Mouse (Mus musculus) intestine, postnatal 0 days (tissue): ENCODE data around the gene Phldb1. TPM values are rescaled to one million over a fixed set of nuclear protein-coding genes. Genes with fewer than 3 reads are reported as not detected.
"Not testable (repeated sequence)": the region's sequence is repeated elsewhere in the genome, so short reads cannot be mapped to it uniquely, and the experiment has no call there.

Experiments used
- ATAC-seq: fragments of 200-750 bp; cut with Nextera tagmentation; 2 replicates; pipeline ENCODE4 v1.8.0; 2017; ENCODE audit warnings: mild to moderate bottlenecking, moderate TSS enrichment, moderate library complexity
- H3K27ac ChIP-seq: fragments of 300-500 bp; sonication (generic); 2 replicates; pipeline ENCODE4 v1.5.1; 2014; ENCODE audit warnings: mild to moderate bottlenecking, low read depth, low read length, moderate library complexity
- H3K27me3 ChIP-seq: fragments of 300-500 bp; sonication (generic); replicated peaks from 2 replicates; pipeline ENCODE4 v1.6.1; 2014; ENCODE audit warnings: low read length, mixed read lengths; ENCODE audit not compliant: control insufficient read depth, insufficient read depth
- H3K36me3 ChIP-seq: fragments of 300-500 bp; sonication (generic); 2 replicates; pipeline ENCODE4 v1.6.1; 2014; ENCODE audit warnings: mild to moderate bottlenecking, moderate library complexity; ENCODE audit not compliant: control insufficient read depth, insufficient read depth
- H3K4me1 ChIP-seq: fragments of 300-500 bp; sonication (generic); replicated peaks from 2 replicates; pipeline ENCODE4 v1.6.1; 2014; ENCODE audit warnings: antibody characterized with exemption, low read length, mixed read lengths; ENCODE audit not compliant: control insufficient read depth, insufficient read depth
- H3K4me2 ChIP-seq: fragments of 300-500 bp; sonication (generic); replicated peaks from 2 replicates; pipeline ENCODE4 v1.6.1; 2014; ENCODE audit warnings: low read depth, mild to moderate bottlenecking, moderate library complexity
- H3K4me3 ChIP-seq: fragments of 300-500 bp; sonication (generic); 2 replicates; pipeline ENCODE4 v1.5.1; 2014; ENCODE audit warnings: low read depth, low read length
- H3K9ac ChIP-seq: fragments of 300-500 bp; sonication (generic); 2 replicates; pipeline ENCODE4 v1.6.1; 2014; ENCODE audit warnings: mild to moderate bottlenecking, low read depth, low read length
- H3K9me3 ChIP-seq: fragments of 300-500 bp; sonication (generic); 2 replicates; pipeline ENCODE4 v1.6.1; 2016; ENCODE audit warnings: mixed run types; ENCODE audit not compliant: control insufficient read depth
- CTCF ChIP-seq: sonication (generic); IDR thresholded peaks from 2 replicates; pipeline ENCODE4 v1.5.1; 2016; ENCODE audit warnings: low read depth, mild to moderate bottlenecking, control low read depth, antibody characterized with exemption, moderate library complexity
- WGBS: fragments of 180-500 bp; shearing (Covaris S2); extraction: QIAGEN DNeasy Blood & Tissue Kit; methylation state at CpG from one replicate; pipeline ENCODE4 v1.1.7; 2014; 5-methylcytosine and 5-hydroxymethylcytosine counted together
- polyA plus RNA-seq: library from polyadenylated mRNA; unstranded; fragments of >200 nt; fragmentation: Nextera tagmentation; extraction: Ambion mirVana; gene quantifications from 2 replicates; pipeline ENCODE4 v1.2.1, GENCODE M21; 2015

The Phldb1 gene
- 6.2 and 6.9 TPM in 2 replicates for polyA plus RNA-seq

DNA sequence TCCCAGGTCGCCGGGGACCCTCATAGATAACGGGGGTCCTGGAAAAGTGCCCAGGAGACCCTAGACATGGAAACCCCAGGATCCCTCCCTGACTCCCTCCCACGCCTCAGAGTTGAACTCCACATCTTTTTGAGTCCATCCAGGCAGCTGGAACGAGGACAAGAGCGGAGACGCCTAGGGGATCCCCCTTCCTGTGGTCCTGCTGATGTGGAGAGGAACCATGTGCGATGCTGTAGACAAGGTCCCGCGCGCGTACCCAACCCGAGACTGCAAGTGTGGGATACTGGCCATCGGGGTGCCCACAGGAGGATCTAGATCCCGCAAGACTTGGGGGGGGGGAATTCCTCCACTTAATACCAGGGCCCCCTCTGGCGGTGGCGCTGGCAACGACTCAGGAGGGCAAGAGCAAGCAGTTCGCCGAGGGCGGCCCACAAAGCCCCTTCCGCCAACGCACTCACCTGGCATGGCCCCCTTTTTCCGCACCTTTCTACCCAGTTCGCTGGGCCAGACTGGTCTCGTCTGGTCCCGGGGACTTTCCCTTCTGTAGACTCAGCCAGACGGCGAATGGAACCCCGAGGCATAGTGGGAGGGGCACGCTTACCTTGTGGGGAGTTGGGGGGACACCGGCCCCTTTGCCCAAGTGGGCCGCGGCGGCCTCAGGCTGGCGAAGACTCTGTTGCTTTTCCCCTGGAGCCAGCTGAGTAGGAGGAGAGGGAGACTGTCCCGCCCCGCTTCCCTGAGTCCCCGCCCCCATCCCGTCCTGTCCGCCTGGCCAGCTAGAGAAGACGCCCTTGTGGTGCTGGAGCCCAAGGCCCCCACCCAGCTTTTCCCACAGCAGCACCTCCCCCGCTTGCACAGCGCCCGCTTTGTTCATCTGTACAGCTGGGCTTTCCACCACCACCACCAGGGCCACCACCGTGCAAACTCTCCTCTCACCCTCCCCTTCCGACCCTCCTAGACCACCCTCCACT is at the start of gene Phldb1:
TSS of gene Phldb1 (minus strand) at position 675 of the 971 bp plus-strand sequence.
- TF ChIP-seq CTCF = peak; percentile 71
- WGBS = 2% methylated on average over 46 of the region's 47 CpGs
- H3K4me1 ChIP-seq = 0 out of 2 replicates have a peak, but pooled peaks cover 5% of the 10 kb centered on the region
- H3K27me3 ChIP-seq = peaks cover 21% of the 10 kb centered on the region
- H3K4me3 ChIP-seq = peak within 1 kb of the TSS; percentile 58
- peak within 1 kb of the TSS; percentile 54 for H3K9ac ChIP-seq
- H3K4me2 ChIP-seq = peak within 1 kb of the TSS; percentile 82
- ATAC-seq = peak; percentile 52
- H3K9me3 ChIP-seq = no peaks in the 10 kb centered on the region
- peak within 1 kb of the TSS; percentile 36; the same call in 1 of the 2 replicates for H3K27ac ChIP-seq
- H3K36me3 ChIP-seq = no peaks in the 10 kb centered on the region

DNA sequence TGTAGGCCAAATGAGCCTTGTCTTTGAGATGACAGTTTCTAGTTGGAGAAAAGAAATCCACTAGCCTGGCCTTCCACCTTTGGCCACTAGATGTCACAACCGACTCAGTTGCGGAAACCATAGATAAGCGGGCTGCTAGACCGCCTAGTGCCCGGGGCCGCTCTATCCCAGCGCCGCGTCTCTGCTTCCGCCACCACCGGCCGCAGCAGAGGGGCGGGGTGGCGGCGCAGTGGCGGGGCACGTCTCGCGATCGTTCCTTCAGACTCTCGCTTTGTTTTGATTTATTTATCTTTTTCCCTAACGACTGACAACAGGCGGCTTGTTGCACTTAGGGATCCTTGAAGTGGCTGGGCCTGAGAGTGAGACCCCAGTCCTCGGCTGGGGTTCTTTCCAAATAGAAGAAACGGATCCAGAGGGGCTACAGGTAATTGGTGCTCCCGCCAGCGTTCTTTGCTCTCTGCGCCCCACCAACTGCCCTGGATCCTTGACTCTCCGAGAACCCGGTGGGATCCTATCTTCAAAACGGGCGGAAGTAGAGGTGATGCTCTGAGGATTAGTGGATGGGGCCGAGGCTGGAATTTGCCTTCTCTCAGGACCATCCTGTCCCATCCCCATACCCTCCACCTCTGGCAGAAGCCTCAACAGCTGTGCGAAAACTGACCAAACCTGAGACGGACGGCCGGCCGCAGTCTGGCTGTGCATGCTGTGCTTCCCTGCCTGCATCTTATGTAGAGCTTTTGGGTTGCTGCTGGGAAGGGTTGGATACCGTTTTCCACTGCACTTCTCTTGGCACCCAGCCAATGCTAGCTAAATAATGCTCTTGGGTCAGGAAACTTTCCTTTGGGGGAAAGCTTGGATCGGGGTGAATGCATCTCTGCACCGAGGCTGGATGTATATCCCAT is 38.0 kb upstream of the Phldb1 start:
- H3K27me3 ChIP-seq = no peaks in the 10 kb centered on the region
- H3K4me2 ChIP-seq = peak overlapping the region; percentile 78
- H3K27ac ChIP-seq = peak overlapping the region; percentile 69
- TF ChIP-seq CTCF = peak; percentile 94
- peak overlapping the region; percentile 65 for H3K9ac ChIP-seq
- H3K36me3 ChIP-seq = peaks cover 5% of the 10 kb centered on the region
- peak overlapping the region; percentile 64 for H3K4me3 ChIP-seq
- H3K4me1 ChIP-seq = no peaks in the 10 kb centered on the region
- ATAC-seq = peak; percentile 97
- no peaks in the 10 kb centered on the region for H3K9me3 ChIP-seq
- under 1% methylated on average over 41 of the region's 41 CpGs for WGBS

DNA sequence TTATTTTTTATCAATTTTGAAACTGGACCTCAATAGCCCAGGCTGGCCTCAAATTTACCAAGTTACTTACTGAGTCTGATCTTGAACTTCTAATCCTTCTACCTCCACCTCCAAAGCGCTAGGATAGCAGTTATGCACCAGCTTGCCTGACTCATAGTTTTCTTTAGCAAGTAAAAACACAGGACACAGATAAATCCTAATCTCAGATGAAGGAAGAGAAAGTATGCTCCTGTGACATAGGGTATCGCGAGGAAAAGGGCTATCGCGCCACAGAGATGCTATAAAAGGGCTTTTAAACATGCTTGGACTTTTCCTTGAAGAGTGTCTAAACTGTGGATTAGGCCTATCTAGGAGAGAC is 37.4 kb upstream of the Phldb1 start:
- TF ChIP-seq CTCF = no peak
- H3K4me2 ChIP-seq = no peak overlapping the region
- H3K36me3 ChIP-seq = peaks cover 5% of the 10 kb centered on the region
- ATAC-seq = 0 out of 2 replicates have a peak, but pooled peaks have one; percentile 11
- H3K4me3 ChIP-seq = no peak overlapping the region
- no peaks in the 10 kb centered on the region for H3K27me3 ChIP-seq
- H3K4me1 ChIP-seq = no peaks in the 10 kb centered on the region
- no peaks in the 10 kb centered on the region for H3K9me3 ChIP-seq
- WGBS = 22% methylated on average over 5 of the region's 5 CpGs
- no peak overlapping the region for H3K9ac ChIP-seq
- no peak overlapping the region for H3K27ac ChIP-seq

DNA sequence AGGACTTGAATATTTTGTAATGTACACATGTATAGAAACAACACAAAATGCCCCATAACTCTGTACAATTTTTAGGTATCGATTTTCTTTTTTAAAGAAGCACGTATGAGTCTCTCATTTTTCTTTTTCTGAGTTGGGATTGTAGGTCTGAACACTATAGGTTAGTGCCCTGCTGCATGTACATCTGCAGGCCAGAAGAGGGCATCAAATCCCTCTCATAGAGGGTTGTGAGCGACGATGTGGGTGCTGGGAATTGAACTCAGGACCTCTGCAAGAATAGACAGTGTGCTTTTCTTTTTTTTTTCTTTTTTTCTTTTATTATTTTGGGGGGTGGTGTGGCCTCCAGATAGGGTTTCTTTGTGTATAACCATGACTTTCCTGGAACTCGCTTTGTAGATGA is 36.4 kb upstream of the Phldb1 start:
- no peak overlapping the region for H3K4me3 ChIP-seq
- H3K9ac ChIP-seq = no peak overlapping the region
- 92% methylated on average over 5 of the region's 5 CpGs for WGBS
- ATAC-seq = no peak
- H3K36me3 ChIP-seq = peaks cover 5% of the 10 kb centered on the region
- TF ChIP-seq CTCF = peak; percentile 22; the same call in 1 of the 2 replicates
- H3K4me2 ChIP-seq = no peak overlapping the region
- no peaks in the 10 kb centered on the region for H3K9me3 ChIP-seq
- H3K27me3 ChIP-seq = no peaks in the 10 kb centered on the region
- H3K27ac ChIP-seq = no peak overlapping the region
- H3K4me1 ChIP-seq = no peaks in the 10 kb centered on the region

DNA sequence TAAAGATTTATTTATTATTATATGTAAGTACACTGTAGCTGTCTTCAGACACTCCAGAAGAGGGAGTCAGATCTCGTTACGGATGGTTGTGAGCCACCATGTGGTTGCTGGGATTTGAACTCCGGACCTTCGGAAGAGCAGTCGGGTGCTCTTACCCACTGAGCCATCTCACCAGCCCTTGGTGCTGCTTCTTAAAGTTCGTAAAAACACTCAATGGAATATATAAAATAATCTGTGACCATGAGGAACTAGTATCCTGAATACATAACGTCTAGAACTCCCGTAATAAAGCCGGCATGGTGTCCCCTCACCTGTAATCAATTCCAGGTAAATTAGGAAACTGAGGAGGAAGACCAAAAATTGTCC is 33.0 kb upstream of the Phldb1 start:
- H3K36me3 ChIP-seq, H3K27me3 ChIP-seq, H3K9me3 ChIP-seq, ATAC-seq, H3K4me1 ChIP-seq: not testable (repeated sequence)
- H3K4me2 ChIP-seq = peak overlapping the region; percentile 68
- peak overlapping the region; percentile 98 for H3K27ac ChIP-seq
- peak overlapping the region; percentile 94 for H3K4me3 ChIP-seq
- WGBS = 42% methylated on average over 7 of the region's 9 CpGs
- peak overlapping the region; percentile 99; the same call in 1 of the 2 replicates for H3K9ac ChIP-seq
